Mouse (Mus musculus): Measurements from ENCODE around the gene Zdhhc23.

DNA sequence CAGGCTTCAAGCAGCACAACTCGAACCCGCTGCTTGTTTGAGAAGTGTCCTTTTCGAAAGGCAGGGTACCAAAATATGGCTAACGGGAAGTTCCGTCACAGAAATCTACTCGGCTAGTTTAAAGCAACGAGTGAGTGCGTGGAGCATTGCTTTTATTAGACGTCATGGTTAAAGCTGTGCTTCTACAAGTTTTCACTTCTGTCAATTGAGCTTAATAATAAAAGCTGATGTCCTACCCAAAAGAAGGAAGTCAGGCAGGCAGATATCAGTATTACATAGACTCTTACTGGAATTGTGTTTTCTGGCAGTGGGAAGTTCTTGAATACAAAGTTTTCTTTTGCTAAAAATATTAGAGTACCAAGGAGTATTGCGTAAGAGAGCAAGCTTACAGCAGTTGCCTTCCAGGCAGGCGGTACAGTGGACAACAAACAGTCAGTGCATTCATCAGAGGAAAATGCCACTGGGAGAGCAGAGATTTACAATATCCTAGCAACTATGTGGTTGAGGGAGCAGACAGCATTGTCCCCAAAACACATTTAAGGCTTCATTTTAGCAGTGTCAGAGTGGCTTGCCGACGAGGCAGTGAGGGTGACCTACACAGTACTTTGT is 13.7 kb downstream of the Zdhhc23 start:
- TF ChIP-seq CTCF (IDR thresholded peaks at IDR 0.05; ENCODE audit: low read depth, low read length) (no peak), POLR2A (IDR thresholded peaks at IDR 0.05; ENCODE audit: extremely low read depth, insufficient read depth, low read length) (no peak)
